Mouse (Mus musculus): ENCODE results near the gene Ppp1r3f.

Ppp1r3f gene

DNA sequence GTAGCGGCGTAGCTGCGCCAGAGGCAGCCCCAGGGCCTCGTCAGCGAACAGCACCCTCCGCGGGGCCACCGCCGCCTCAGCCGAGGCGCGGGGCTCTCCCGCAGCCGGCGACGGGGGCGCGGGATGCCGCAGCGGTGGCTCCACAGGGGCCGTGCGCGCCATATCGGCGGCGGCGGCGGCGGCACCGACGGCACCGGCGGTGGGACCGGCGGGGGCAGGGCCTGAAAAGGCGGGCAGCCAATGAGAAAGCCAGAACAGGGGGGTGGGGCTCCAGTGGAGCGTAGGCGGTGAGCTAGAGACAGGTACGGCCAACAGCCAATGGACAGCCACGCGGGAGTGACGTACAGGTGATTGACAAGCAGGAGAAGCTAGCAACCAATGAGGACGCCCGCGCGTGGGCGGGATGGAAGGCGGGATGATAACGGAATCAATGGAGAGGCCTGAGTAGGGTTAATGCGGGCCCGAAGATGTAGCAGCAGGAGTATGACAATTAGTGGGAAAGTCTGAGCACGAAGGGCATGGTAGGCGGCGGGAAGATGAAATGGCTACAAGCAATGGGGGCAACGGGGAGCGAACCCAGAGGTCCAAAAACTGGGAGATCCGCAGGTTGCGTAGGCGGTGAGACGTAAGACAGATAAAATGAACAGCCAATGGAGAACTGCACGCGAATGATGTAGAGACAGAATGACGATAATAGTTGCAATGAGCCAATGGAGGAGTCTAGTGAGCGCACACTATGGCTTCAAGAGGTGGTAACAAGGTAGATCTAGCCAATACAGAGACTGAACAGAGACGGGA is at the start of gene Ppp1r3f:
Ppp1r3f (minus strand) TSS at position 197 of the 798 bp plus-strand sequence.
- DNase-seq (ENCODE audit: low spot score) = peak; percentile 73

DNA sequence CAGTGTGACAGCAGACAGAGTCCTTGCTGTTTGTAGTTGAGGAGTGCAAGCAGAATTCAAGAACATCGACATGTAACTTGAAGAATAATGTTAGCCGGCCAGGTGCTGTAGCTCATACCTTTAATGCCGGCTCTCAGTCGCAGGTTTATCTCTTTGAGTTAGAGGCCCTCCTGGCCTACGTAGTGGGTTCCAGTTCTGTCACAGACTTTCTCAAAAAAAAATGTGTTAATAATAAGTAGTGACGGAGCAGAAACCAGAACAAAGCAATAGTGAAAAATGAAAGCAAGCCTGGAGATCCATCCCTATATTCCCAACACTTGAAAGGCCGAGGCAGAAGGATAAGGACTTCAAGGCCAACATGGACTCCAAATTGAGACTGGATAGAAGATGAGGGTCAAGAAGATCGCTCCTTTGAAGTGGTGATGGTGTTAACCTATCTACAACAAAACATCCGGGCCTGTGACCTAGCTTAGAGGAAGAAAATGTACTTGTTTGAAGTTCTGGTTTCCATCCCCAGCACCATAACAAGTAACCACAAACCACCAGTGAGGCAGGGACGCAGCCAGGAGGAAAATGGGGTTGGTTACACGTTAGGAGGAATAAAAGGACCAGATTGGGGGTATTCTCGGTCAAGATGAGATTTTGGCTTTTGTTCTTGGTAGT is 43.9 kb upstream of the Ppp1r3f start:
- no peak for DNase-seq (ENCODE audit: low spot score)

DNA sequence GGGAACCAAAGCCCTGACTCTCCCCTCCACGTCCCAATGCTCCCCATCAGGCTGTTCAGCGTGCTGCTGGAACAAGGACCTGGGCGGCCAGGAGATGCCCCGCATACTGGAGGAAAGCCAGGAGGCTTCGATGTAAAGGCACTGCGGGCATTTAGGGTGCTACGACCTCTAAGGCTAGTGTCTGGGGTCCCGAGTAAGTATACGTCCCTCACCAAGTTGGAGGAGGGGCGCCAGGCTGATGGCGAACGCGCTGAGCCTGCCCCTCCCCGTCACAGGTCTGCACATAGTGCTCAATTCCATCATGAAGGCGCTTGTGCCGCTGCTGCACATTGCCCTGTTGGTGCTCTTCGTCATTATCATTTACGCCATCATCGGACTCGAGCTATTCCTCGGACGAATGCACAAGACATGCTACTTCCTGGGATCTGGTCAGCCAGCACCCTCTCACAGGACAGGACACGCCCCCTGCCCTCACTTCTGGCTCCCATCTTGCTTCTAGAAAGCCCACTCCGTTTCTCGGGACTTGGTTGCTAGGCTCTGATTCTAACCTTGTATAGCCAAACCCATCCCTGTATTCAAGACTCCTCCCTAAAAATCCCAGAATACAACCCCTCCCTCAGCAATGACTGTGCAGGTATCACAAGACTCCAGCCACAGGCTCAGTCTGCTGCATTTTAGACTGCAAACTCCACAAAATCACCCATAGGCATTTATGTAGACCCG is 36.6 kb upstream of the Ppp1r3f start:
- DNase-seq (ENCODE audit: low spot score) = no peak

DNA sequence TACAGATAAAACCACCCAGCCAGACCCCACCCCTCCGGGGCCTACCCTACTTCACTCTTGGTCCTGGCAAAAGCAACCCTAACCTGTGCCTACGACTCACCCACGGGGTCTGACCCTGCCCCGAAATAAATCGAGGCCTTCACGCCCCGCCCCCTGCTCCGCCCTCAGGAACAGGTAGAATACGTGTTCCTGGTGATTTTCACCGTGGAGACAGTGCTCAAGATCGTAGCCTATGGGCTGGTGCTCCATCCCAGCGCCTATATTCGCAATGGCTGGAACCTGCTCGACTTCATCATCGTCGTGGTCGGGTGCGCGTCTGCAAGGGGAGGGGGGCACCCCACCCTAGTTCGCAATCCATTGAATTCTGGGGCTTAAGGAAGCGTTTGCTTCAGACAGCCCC is 36.0 kb upstream of the Ppp1r3f start:
- no peak for DNase-seq (ENCODE audit: low spot score)

DNA sequence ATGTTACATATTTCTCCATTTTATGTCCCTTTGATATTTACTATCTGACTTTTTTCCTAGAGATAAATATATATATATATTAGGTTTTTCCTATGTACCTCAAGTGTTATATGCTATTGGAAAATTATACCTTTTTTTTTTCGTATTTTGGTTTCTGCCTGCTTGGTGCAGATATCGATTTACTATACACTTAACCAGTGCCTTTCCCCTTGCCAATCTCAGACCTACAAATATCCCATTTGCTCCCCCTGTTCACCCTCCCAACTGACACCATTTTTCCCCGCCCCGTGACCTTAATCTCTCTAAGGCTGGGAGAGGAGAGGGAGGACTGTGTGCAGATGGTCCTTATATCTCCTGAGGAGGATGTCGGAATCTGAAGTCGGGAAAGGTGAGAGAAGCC is 32.7 kb upstream of the Ppp1r3f start, which contains the start of gene Cacna1f:
Cacna1f (plus strand) TSS at position 301 of the 400 bp plus-strand sequence.
- DNase-seq (ENCODE audit: low spot score) = no peak

DNA sequence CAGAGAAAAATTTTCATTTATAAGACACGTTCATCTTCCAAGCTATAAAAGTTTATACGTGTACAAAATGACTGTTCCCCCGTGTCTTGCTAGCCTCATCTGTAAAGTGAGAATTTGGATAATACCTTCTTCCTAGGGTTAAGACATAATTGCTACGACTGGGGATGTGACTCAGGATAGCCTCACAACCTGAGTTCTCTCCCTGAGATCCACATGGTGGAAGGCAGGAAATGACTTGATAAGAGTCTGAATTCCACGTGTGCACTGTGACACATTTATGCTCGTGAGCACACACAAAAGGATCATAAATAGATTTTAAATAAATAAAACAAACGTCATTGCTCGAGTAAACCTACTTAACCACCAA is 31.5 kb upstream of the Ppp1r3f start:
- DNase-seq (ENCODE audit: low spot score) = no peak

DNA sequence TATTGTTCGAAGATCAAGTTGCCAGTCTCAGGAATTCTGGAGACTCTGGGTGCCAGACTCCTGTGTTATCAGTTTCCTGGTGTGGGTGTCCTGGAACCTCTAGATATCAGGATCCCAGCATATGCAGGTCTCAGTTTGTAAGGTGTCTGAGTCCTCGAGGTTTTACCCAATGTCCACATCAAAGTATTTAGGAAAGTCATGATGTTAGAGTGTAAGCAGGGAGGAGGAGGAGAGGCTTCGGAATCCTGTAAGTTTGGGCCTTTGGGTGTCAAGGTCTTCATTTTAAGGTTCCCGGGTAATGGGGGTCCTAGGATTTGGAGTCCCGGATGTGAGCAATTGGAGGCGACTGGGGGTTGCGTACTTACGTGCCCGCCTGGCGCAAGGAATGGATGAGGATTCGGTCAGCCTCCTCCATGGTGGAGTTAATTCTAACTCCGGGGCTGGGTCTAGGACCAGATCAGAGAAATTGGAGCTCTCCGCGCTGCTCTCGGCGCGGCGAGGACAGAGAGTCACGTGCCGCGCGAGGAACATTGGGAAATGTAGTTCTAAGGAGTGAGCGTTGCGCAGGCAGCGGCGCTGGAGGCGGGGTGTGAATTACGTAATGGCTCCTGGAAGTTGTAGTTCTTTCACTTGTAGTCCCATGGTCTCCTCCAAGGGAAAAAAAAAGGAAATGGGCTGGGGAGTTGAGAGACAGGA is 30.9 kb upstream of the Ppp1r3f start, which contains the start of gene Ccdc22:
Ccdc22 (minus strand) TSS at position 639 of the 696 bp plus-strand sequence.
- peak; percentile 12 for DNase-seq (ENCODE audit: low spot score)

DNA sequence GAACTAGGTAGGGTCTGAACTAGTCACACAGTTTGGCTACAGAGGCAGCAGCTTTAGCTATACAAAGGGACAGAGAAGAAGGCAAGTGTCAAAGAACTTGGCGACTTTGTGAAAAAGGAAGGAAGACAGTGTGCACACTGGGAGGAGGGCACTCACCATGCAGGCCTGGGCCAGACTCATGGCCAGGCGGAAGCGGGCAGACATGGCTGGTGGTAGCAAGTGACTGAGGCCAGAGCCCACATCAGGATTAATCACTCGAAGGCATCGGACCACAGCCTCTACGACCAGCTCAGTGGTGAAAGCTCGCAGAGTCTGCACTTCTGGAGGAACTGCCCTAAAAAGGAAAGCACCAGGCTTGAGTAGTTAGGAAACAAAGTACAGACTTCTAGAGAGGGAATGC is 29.9 kb upstream of the Ppp1r3f start:
- no peak for DNase-seq (ENCODE audit: low spot score)

DNA sequence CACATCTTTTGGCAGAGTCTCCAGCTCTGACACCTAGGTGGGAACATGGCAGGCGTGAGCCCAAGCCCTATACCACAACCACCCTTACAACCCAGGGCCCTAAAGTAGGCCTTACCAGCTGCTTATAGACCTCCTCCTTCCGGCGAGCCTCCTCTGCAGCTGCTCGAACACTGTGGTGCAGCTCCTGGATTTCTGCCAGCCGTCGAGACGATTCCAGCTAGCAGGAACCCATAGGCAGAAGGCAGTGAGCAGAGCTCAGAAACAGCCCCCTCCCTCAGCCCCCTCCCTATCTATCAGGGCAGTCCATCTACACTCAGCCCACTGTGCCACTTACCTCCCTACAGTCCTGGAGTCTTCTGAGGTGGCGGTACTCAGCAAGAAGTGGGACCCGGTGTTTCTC is 21.3 kb upstream of the Ppp1r3f start:
- no peak for DNase-seq (ENCODE audit: low spot score)

DNA sequence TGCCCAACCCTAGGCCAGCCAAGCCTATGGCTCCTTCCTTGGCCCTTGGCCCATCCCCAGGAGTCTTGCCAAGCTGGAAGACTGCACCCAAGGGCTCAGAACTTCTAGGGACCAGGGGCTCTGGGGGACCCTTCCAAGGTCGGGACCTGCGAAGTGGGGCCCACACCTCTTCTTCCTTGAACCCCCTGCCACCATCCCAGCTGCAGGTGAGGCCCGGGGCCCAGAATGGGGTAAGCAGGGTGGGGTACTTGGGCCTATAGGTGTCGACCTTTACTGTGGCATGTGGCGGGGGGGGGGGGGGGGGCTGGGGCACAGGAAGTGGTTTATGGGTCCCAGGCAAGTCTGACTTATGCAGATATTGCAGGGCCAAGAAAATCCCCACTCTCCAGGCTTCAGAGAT is 12.3 kb upstream of the Ppp1r3f start:
- no peak for DNase-seq (ENCODE audit: low spot score)

DNA sequence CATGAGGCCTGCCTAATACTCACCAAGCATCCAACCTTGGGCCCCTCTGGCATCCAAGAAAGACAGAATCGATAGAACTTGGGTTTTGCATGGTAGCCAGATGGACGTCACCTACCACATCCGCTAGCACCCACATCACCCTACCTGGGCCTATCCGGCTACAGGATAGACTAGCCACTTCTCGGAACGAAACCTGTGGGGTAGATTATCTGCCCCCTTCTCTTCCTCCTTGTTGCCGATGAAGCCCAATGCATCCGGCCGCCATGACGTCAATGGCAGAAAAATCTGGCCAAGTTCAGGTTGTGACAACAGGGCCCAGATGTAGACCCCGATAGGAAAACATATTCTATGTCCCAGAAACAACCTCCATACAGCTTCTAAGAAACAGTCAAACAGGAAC is 9.8 kb upstream of the Ppp1r3f start:
- DNase-seq (ENCODE audit: low spot score) = no peak

DNA sequence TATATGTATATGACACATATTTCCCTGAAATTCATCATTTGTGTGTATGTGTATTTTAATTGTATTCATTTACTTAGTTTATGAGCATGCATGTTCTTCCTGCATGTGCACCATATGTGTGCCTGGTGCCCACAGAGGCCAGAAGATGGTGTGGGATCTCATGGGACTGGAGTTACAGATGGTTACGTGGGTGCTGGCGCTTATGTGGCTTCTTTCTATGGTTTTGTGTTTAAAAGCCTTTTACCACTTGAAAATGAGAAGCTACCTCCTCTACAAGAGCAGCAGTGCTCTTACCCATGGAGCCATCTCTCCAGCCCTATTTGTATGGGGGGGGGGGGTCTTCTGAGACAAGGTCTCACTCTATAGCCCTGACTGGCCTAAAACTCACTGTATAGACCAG is 7.1 kb upstream of the Ppp1r3f start:
- DNase-seq (ENCODE audit: low spot score) = no peak

DNA sequence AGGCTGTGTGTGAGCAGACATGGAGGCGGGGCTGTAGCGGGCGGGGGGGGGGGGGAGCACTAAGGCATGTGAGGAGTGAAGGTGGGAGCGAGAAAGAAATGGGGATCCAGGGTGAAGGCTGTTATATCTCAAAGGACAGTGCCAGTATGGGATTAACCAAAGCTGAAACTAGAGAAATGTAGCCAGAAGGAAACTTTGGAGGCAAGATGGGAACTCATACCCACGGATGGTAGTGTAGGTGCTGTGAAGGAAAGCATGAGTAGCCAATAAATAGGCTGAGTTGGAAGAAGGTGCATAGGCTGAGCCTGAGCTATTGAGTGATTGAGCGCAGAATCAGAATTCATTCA is 775 bp upstream of the Ppp1r3f start:
- DNase-seq (ENCODE audit: low spot score) = no peak

DNA sequence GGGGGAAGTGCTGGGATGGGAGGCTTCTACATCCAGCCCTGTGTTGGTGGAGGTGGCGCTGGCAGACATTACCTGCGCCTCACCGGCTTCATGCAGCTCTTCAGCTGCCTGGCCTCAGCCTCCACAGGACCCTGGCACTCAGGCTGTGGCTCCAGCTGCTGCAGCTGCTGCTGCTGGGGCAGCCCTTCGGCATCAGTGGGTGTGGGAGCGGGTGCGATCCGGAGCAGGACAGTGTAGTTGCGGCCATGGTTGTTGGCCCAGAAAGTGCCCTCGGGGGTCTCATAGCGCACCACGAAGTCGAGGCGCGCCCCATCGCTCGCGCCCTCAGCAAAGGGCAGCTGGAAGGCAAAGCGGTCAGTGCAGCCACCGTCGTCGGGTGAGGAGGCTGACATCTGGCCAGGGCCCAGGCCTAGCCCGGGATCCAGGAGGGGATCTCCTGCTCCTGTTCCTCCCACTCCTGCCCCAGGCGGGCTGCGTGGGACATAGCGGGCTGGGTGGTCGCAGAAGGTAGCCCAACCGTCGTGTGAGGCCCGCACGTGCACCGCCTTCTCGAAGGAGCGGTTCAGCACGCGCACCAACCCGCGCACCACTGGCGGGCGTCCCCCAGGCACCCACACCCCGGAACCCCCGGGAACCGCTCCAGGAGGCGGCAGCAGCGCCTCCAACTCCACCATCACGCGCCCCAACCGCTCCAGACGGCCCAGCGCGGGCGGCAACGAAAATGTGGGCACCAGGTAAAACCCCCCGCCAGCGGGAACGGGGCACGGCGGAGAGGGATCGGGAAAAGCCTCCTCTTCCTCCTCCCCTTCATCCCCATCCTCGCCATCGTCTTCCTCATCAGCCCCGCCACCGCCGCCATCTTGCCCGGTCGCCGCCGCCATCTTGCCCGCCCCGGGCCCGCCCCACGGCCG is 652 bp downstream of the Ppp1r3f start, which contains the start of gene Foxp3:
Foxp3 (plus strand) TSS at position 469 of the 911 bp plus-strand sequence.
- DNase-seq (ENCODE audit: low spot score) = no peak

DNA sequence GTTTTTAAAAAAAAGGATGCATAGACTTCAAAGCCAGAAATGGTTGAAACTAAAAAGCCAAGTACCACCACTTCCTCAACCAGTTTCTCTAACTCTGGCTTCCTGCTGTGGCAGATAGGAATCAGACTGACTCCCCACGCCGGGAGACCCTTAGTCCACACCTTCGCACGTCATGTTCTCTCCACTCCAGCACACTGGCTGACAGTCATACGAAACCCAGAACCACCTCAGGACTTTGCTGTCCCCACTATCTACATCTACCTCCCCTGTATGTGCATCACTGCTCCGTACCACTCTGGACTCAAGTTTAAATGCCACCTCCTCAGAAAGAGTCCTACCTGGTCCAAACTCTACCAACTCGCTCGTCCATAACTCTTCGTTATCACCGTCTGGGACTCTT is 1.6 kb downstream of the Ppp1r3f start:
- no peak for DNase-seq (ENCODE audit: low spot score)

DNA sequence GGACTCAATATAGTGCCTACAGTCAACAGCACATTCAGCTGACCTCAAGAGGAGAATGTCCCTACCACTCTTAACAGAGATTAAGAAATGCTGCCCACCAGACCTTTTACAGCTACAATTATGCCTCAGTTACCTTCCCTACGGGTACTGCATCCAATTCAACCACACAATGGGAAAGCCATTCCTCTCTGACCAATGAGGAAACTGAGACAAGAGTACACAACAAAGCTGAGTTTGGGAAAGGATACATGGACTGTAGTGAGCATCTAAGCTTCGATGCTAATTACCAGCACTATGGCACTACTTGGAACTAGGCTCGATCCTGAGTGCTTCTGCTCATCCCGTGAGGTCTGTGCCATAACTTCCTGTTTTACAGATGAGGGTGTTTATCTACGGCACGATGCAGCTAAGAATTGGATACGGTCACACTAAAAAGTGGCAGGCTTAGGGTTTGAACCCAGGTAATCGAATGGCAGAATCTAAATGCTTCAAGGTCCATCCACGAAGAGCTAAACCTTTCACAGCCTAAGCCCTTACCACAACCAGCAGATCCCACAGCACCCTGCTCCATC is 2.4 kb downstream of the Ppp1r3f start:
- DNase-seq (ENCODE audit: low spot score) = no peak

DNA sequence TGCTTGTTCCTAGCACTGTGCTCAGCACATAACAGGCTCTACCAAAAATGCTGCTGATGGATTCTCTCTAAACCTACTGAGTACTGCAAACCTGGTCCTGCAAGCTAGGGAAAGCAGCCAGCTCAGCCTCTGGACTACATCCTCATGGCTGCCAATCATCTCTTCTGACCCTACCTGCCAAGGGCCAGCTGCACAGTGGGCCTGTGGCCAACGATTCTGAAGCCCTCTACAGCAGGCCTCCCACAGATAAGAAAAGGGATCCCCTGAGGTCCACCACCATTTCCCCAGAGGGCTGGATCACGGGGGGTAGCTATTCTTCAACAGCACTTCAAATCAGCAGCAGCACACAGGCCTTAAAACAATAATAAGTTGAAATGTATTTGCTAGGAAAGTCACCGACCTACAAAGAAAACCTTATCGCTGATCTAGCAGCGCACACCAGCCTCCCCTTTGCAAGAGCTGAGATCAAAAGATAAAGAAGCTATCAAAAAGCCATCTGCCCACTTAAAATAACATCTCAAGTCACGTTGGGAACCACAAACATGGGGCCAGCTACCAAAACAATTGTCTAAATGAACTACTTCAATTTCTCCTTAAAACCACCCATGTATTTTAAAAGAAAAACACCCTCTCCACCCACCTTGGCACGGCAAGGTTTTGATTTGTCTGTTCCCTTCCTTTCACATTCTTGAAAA is 3.5 kb downstream of the Ppp1r3f start:
- DNase-seq (ENCODE audit: low spot score) = no peak

DNA sequence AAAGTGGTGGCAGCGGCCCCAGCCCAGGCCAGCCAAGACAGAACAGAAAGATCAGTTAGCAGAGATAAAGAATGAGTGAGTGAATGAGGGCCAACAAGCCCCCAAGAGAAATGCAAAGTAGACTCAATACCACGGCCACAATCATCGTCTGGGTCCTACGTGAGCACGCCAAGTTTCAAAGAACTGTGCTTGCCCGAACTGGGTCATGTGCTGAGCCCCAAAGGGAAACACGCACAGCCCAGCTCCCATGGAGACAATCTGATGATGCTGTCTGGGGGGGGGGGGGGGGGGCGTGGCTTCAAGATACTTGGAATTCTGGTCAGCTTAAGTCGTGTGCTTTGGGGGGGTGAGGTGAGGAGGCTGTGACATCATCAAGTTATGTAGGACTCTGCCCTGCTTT is 6.6 kb downstream of the Ppp1r3f start:
- no peak for DNase-seq (ENCODE audit: low spot score)

DNA sequence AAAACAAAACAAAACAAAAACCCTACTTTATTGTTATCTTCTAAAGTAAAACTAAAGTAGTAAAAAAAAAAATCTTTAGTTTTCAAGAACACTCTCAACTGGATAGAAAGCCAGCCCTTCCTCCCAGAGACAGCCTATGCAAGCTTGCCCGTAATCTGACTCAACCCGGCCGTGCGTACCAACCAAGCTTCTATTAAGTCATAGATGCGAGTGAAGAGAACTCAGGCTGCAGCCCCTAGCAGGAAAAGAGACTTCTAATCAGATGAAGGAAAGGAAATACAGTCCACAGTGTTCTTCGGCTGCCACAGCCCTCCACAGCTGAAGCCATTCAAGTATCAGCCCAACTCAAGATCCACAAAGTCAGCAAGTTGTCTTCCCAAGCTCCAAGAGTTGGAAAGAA is 7.7 kb downstream of the Ppp1r3f start:
- no peak for DNase-seq (ENCODE audit: low spot score)

DNA sequence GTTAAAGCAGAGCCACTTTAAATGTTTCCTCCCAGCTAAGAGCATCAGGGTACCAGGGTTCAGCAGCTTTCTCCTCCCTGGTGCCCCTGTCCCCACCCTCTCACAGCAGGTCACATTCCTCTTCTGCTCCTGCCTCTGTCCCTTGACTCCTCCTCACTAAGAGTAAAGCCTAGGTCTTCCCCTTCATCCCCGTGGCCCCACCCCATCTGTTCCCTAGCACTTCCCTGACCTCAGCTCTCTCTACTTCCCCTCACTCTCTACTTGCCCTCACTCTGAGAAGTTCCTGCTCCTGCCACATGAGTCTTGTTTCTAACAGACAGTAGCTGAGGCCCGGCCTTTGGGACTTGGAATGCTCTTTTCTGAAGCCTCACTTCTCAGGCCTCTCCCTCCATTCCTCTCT is 11.0 kb downstream of the Ppp1r3f start:
- no peak for DNase-seq (ENCODE audit: low spot score)

Data from urinary bladder, postnatal 10 days (tissue).